Mouse (Mus musculus) cerebellum, adult 2 months (tissue): ENCODE results near the gene Phf21b. TPM values are rescaled to one million over a fixed set of nuclear protein-coding genes. Genes with fewer than 3 reads are reported as not detected.
A peak's percentile ranks its signal among the peaks of the same experiment; 100 is the strongest.

Experiments
- DNase-seq, 2 experiments: peaks; one replicate each; pipeline ENCODE4 v3.0.0; 2021
- H3K27ac ChIP-seq: fragments of 200-500 bp; 2 replicates; pipeline ENCODE4 v1.5.1; 2012; ENCODE audit warnings: low read length, control low read depth, inconsistent platforms; ENCODE audit not compliant: insufficient read depth
- H3K27me3 ChIP-seq: fragments of 200-500 bp; 2 replicates; pipeline ENCODE4 v1.6.1; 2012; ENCODE audit warnings: inconsistent platforms, mild to moderate bottlenecking, low read length, moderate library complexity; ENCODE audit not compliant: control insufficient read depth, insufficient read depth
- H3K4me1 ChIP-seq: fragments of 200-500 bp; 2 replicates; pipeline ENCODE4 v1.6.1; 2011; ENCODE audit warnings: low read length; ENCODE audit not compliant: control insufficient read depth, insufficient read depth
- H3K4me3 ChIP-seq: fragments of 200-500 bp; replicated peaks from 2 replicates; pipeline ENCODE3; 2011; ENCODE audit warnings: mild to moderate bottlenecking, low read depth, low read length, control low read depth; ENCODE audit not compliant: insufficient read depth
- CTCF ChIP-seq: fragments of 200-500 bp; IDR thresholded peaks from 2 replicates; pipeline ENCODE4 v1.5.1; 2011; ENCODE audit warnings: low read depth, mild to moderate bottlenecking, control low read depth, low read length, moderate library complexity, borderline replicate concordance; ENCODE audit not compliant: insufficient read depth
- POLR2A ChIP-seq: fragments of 200-500 bp; IDR thresholded peaks from 2 replicates; pipeline ENCODE4 v1.6.1; 2011; ENCODE audit warnings: low read length, control low read depth, borderline replicate concordance; ENCODE audit not compliant: insufficient read depth
- WGBS: fragments of 180-500 bp; shearing (Covaris S2); methylation state at CpG from one replicate; pipeline ENCODE4 v1.1.7; 2018; 5-methylcytosine and 5-hydroxymethylcytosine counted together
- polyA plus RNA-seq: library from polyadenylated mRNA; depleted of rRNA; stranded (reverse); fragments of >200 nt; gene quantifications from 2 replicates; pipeline ENCODE4 v1.2.3, GENCODE M21; 2012

Gene Phf21b
- polyA plus RNA-seq, 1 experiment: 36.5 TPM

- H3K27ac ChIP-seq: no peak overlapping the region
- DNase-seq: no peak
- TF ChIP-seq POLR2A (no peak), CTCF (no peak)
- WGBS: 71% methylated on average over 4 of the region's 4 CpGs
- no peaks in the 10 kb centered on the region for H3K27me3 ChIP-seq
- H3K4me1 ChIP-seq: peaks cover 39% of the 10 kb centered on the region
- H3K4me3 ChIP-seq: no peak overlapping the region
Observed at GRCm38 (mm10) chr15:84844831-84845230, 11.0 kb downstream of the Phf21b start.

GRCm38 (mm10) chr15:84843034-84843433, 12.8 kb downstream of the Phf21b start:
- TF ChIP-seq CTCF (no peak), POLR2A (no peak)
- H3K27ac ChIP-seq: no peak overlapping the region
- H3K27me3 ChIP-seq: no peaks in the 10 kb centered on the region
- WGBS: 68% methylated on average over 10 of the region's 10 CpGs
- H3K4me3 ChIP-seq: no peak overlapping the region
- DNase-seq: no peak
- H3K4me1 ChIP-seq: peaks cover 40% of the 10 kb centered on the region

DNA sequence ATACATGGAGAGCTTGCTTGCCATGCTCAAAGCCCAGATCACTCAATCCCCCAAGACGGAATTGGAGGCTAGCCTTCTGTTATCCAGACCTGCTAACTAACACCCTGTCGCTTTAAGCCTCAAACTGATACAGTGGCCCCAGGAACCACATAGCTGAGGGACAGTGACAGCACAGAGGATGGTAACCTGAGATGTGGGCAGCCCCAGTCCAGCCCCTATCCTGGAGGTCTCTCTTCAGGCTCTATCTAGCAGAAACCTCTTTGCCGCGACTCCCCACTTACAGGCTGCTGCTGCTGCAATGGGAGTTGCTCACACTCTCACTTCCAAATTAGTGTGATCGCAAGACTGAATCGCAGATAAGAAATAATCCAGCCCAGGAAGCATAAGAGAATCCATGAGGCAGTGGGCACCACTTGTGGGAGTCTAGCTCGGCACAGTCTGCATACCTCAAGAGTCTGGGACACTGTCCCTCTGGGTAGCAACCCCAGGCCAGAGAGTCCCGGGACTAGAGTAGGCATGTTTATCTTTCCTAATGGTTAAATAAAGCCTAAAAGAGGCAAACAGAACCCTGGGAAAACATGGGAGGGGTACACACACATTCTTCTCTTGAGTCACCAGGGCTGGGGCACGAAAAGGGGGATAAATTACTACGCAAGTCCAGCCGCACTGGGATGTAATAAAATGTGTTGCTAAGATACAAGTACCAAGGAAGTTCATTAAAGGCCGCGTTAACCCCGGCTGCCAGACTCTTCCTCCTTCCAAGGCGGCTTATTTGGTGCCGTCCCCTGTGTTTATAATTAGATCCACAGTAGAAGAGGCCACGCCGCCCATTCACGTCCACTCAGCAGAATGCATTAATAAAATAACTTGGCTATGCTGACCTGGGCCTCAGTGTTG, 13.7 kb downstream of the Phf21b start:
- H3K4me3 ChIP-seq: no peak overlapping the region
- H3K27me3 ChIP-seq: no peaks in the 10 kb centered on the region
- no peak overlapping the region for H3K27ac ChIP-seq
- 75% methylated on average over 19 of the region's 19 CpGs for WGBS
- TF ChIP-seq CTCF: no peak
- no peak for TF ChIP-seq POLR2A
- peaks cover 47% of the 10 kb centered on the region for H3K4me1 ChIP-seq
- no peak for DNase-seq

- H3K27me3 ChIP-seq: no peaks in the 10 kb centered on the region
- H3K27ac ChIP-seq: 0 out of 2 replicates have a peak overlapping the region, but pooled peaks have one; percentile 20
- WGBS: 92% methylated on average over 3 of the region's 3 CpGs
- no peak overlapping the region for H3K4me3 ChIP-seq
- DNase-seq: no peak
- no peak for TF ChIP-seq CTCF
- TF ChIP-seq POLR2A: no peak
- peaks cover 56% of the 10 kb centered on the region for H3K4me1 ChIP-seq
Observed at GRCm38 (mm10) chr15:84840560-84840959, 15.3 kb downstream of the Phf21b start.

- Histone ChIP-seq H3K4me3 (no peak overlapping the region), H3K4me1 (peaks cover 58% of the 10 kb centered on the region), H3K27me3 (no peaks in the 10 kb centered on the region), H3K27ac (peak overlapping the region; percentile 20)
- DNase-seq: peak; percentile 49 to 60
- 9% methylated on average over 3 of the region's 3 CpGs for WGBS
- TF ChIP-seq POLR2A: no peak
- TF ChIP-seq CTCF: no peak
Observed at GRCm38 (mm10) chr15:84839521-84839920, 16.3 kb downstream of the Phf21b start.

- peaks cover 49% of the 10 kb centered on the region for H3K4me1 ChIP-seq
- TF ChIP-seq CTCF: no peak
- no peak for TF ChIP-seq POLR2A
- DNase-seq: no peak
- 74% methylated on average over 6 of the region's 6 CpGs for WGBS
- H3K27me3 ChIP-seq: no peaks in the 10 kb centered on the region
- H3K4me3 ChIP-seq: no peak overlapping the region
- no peak overlapping the region for H3K27ac ChIP-seq
Observed at GRCm38 (mm10) chr15:84837896-84838295, 18.0 kb downstream of the Phf21b start.

DNA sequence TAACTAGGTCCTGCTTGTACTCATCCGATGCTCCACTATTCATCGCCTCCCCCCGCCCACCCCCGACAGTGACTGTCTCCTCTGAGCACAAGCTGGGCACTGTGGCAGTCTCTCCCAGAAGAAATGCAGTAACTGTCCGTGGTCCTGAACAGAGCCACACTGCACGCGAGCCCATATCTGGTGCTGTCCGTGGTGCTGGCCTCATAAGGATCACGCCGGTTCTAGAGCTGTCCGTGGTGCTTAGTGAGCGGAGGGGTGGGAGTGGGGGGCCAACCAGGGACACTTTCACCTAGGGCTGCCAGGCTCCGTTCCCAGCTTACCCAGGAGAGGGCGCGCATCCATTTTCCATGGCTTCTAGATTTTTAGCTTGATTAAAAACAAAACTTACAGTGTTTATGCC, 26.4 kb downstream of the Phf21b start:
- peaks cover 21% of the 10 kb centered on the region for H3K4me1 ChIP-seq
- WGBS: 46% methylated on average over 15 of the region's 15 CpGs
- H3K4me3 ChIP-seq: no peak overlapping the region
- H3K27ac ChIP-seq: no peak overlapping the region
- no peaks in the 10 kb centered on the region for H3K27me3 ChIP-seq
- TF ChIP-seq CTCF (peak; percentile 42; the same call in 1 of the 2 replicates), POLR2A (no peak)
- DNase-seq: no peak

- TF ChIP-seq POLR2A (no peak), CTCF (no peak)
Observed at GRCm38 (mm10) chr15:84828603-84829002, 27.2 kb downstream of the Phf21b start.

More at GRCm38 (mm10) chr15:84828603-84829002, 27.2 kb downstream of the Phf21b start:
- H3K4me1 ChIP-seq: peaks cover 21% of the 10 kb centered on the region
- no peak overlapping the region for H3K4me3 ChIP-seq
- 63% methylated on average over 12 of the region's 12 CpGs for WGBS
- no peak for DNase-seq
- no peak overlapping the region for H3K27ac ChIP-seq
- H3K27me3 ChIP-seq: no peaks in the 10 kb centered on the region
